Mouse (Mus musculus): ENCODE results near the gene Gjc3. TPM values are rescaled to one million over a fixed set of nuclear protein-coding genes. Genes with fewer than 3 reads are reported as not detected.

Gjc3 gene
- polyA plus RNA-seq (2012; fragmentation: generic; extraction: Trizol): not detected

DNA sequence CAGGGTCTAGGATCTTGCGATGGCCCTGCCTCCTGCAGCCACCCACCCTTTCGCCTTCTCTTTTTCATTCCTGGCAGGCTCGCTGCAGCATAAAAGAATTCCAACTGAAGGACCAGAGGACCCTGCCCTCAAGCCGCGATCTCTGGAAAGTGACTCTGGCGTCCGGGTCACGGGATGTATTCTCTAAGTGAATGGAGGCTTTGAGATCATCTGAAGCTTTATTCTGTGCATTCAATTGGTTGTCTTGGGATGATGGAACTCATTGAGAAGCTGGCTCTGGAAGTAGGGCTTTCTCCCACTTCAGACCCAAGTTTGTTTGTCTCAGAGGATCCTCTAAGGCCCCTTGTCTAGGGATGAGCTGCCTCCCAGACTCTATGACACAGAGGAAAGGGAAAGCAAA, at the start of gene Gjc3:
Gene Gjc3, minus strand, starts transcription at position 154 of the 400 bp plus-strand sequence.
- Histone ChIP-seq H3K27me3 (ENCODE audit: control insufficient read depth, insufficient read depth, insufficient read length) (no peaks in the 10 kb centered on the region), H3K4me3 (no peak within 1 kb of the TSS), H3K36me3 (ENCODE audit: control insufficient read depth, insufficient read depth) (no peaks in the 10 kb centered on the region), H3ac (ENCODE audit: control insufficient read depth, insufficient read length) (no peak within 1 kb of the TSS), H3K4me2 (ENCODE audit: low read depth) (no peak within 1 kb of the TSS), H3K79me2 (ENCODE audit: control insufficient read depth, insufficient read depth) (no peaks in the 10 kb centered on the region)
- TF ChIP-seq POLR2A (IDR thresholded peaks at IDR 0.05; ENCODE audit: insufficient read length, low read depth) (no peak), MAX (IDR thresholded peaks at IDR 0.05; ENCODE audit: low read depth) (no peak), TCF12 (IDR thresholded peaks at IDR 0.05; ENCODE audit: insufficient read depth, poor library complexity, severe bottlenecking) (no peak), MYOD1 (IDR thresholded peaks at IDR 0.05; ENCODE audit: control insufficient read depth in 1 of 3, insufficient read length in 2 of 3, low read depth in 2 of 3) (no peak), MYOG (IDR thresholded peaks at IDR 0.05; ENCODE audit: control insufficient read depth in 1 of 3, insufficient read depth in 1 of 3, insufficient read length in 2 of 3, low read depth in 2 of 3) (no peak), REST (IDR thresholded peaks at IDR 0.05; ENCODE audit: insufficient read depth, insufficient read length) (no peak), SRF (IDR thresholded peaks at IDR 0.05; ENCODE audit: control insufficient read depth, insufficient read length, low read depth) (no peak), USF1 (IDR thresholded peaks at IDR 0.05; ENCODE audit: low read depth) (no peak), E2F4 (IDR thresholded peaks at IDR 0.05; ENCODE audit: insufficient read depth) (no peak), POLR2AphosphoS2 (IDR thresholded peaks at IDR 0.05; ENCODE audit: insufficient read length, low read depth) (no peak), CEBPB (IDR thresholded peaks at IDR 0.05; ENCODE audit: insufficient read depth, poor library complexity, severe bottlenecking) (no peak), TCF3 (IDR thresholded peaks at IDR 0.05; ENCODE audit: insufficient read length, low read depth) (no peak)

DNA sequence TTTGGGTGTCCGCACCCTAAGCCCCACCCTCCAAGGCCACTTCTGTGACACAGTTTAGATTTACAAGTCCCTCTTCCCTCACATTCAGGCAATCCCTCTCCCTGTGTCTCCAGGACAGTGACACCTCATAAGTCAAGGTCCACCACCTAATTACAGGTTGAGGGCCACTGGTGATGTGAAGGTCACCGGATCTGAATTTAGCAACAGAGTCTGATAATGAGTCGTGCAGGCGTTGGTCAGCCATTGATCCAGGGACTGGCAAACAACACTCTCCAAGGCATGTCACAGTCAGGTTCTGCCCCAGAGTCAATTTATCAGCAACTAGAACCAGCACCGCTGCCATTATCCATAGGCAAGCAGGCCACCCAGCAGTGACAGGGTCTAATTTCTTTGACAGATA, 49.5 kb upstream of the Gjc3 start:
- H3ac ChIP-seq (ENCODE audit: control insufficient read depth, insufficient read length): no peak overlapping the region
- H3K79me2 ChIP-seq (ENCODE audit: control insufficient read depth, insufficient read depth): no peaks in the 10 kb centered on the region
- no peaks in the 10 kb centered on the region for H3K36me3 ChIP-seq (ENCODE audit: control insufficient read depth, insufficient read depth)
- TF ChIP-seq MYOD1 (IDR thresholded peaks at IDR 0.05; ENCODE audit: control insufficient read depth in 1 of 3, insufficient read length in 2 of 3, low read depth in 2 of 3) (no peak), CEBPB (IDR thresholded peaks at IDR 0.05; ENCODE audit: insufficient read depth, poor library complexity, severe bottlenecking) (no peak)
- no peak overlapping the region for H3K4me3 ChIP-seq
- no peak overlapping the region for H3K4me2 ChIP-seq (ENCODE audit: low read depth)
- no peaks in the 10 kb centered on the region for H3K27me3 ChIP-seq (ENCODE audit: control insufficient read depth, insufficient read depth, insufficient read length)

- Histone ChIP-seq H3K27me3 (ENCODE audit: control insufficient read depth, insufficient read depth, insufficient read length) (no peaks in the 10 kb centered on the region), H3K36me3 (ENCODE audit: control insufficient read depth, insufficient read depth) (no peaks in the 10 kb centered on the region), H3K79me2 (ENCODE audit: control insufficient read depth, insufficient read depth) (no peaks in the 10 kb centered on the region), H3K4me2 (ENCODE audit: low read depth) (no peak overlapping the region), H3K4me3 (no peak overlapping the region), H3ac (ENCODE audit: control insufficient read depth, insufficient read length) (no peak overlapping the region)
- TF ChIP-seq USF1 (IDR thresholded peaks at IDR 0.05; ENCODE audit: low read depth) (no peak), MYOD1 (IDR thresholded peaks at IDR 0.05; ENCODE audit: control insufficient read depth in 1 of 3, insufficient read length in 2 of 3, low read depth in 2 of 3) (no peak), MAX (IDR thresholded peaks at IDR 0.05; ENCODE audit: low read depth) (no peak), E2F4 (IDR thresholded peaks at IDR 0.05; ENCODE audit: insufficient read depth) (no peak), TCF3 (IDR thresholded peaks at IDR 0.05; ENCODE audit: insufficient read length, low read depth) (no peak), POLR2AphosphoS2 (IDR thresholded peaks at IDR 0.05; ENCODE audit: insufficient read length, low read depth) (no peak), POLR2A (IDR thresholded peaks at IDR 0.05; ENCODE audit: insufficient read length, low read depth) (no peak), MYOG (IDR thresholded peaks at IDR 0.05; ENCODE audit: control insufficient read depth in 1 of 3, insufficient read depth in 1 of 3, insufficient read length in 2 of 3, low read depth in 2 of 3) (no peak), CEBPB (IDR thresholded peaks at IDR 0.05; ENCODE audit: insufficient read depth, poor library complexity, severe bottlenecking) (no peak), REST (IDR thresholded peaks at IDR 0.05; ENCODE audit: insufficient read depth, insufficient read length) (no peak), TCF12 (IDR thresholded peaks at IDR 0.05; ENCODE audit: insufficient read depth, poor library complexity, severe bottlenecking) (no peak), SRF (IDR thresholded peaks at IDR 0.05; ENCODE audit: control insufficient read depth, insufficient read length, low read depth) (no peak)
Observed at GRCm38 (mm10) chr5:138009437-138009836, 46.5 kb upstream of the Gjc3 start.

GRCm38 (mm10) chr5:137986351-137986750, 23.5 kb upstream of the Gjc3 start:
- TF ChIP-seq CEBPB (IDR thresholded peaks at IDR 0.05; ENCODE audit: insufficient read depth, poor library complexity, severe bottlenecking) (no peak), E2F4 (IDR thresholded peaks at IDR 0.05; ENCODE audit: insufficient read depth) (no peak), TCF12 (IDR thresholded peaks at IDR 0.05; ENCODE audit: insufficient read depth, poor library complexity, severe bottlenecking) (no peak), MYOG (IDR thresholded peaks at IDR 0.05; ENCODE audit: control insufficient read depth in 1 of 3, insufficient read depth in 1 of 3, insufficient read length in 2 of 3, low read depth in 2 of 3) (no peak), TCF3 (IDR thresholded peaks at IDR 0.05; ENCODE audit: insufficient read length, low read depth) (no peak), REST (IDR thresholded peaks at IDR 0.05; ENCODE audit: insufficient read depth, insufficient read length) (no peak), MYOD1 (IDR thresholded peaks at IDR 0.05; ENCODE audit: control insufficient read depth in 1 of 3, insufficient read length in 2 of 3, low read depth in 2 of 3) (no peak), MAX (IDR thresholded peaks at IDR 0.05; ENCODE audit: low read depth) (no peak), POLR2AphosphoS2 (IDR thresholded peaks at IDR 0.05; ENCODE audit: insufficient read length, low read depth) (no peak), SRF (IDR thresholded peaks at IDR 0.05; ENCODE audit: control insufficient read depth, insufficient read length, low read depth) (no peak), POLR2A (IDR thresholded peaks at IDR 0.05; ENCODE audit: insufficient read length, low read depth) (no peak), USF1 (IDR thresholded peaks at IDR 0.05; ENCODE audit: low read depth) (no peak)
- H3ac ChIP-seq (ENCODE audit: control insufficient read depth, insufficient read length): no peak overlapping the region
- no peak overlapping the region for H3K4me3 ChIP-seq
- H3K27me3 ChIP-seq (ENCODE audit: control insufficient read depth, insufficient read depth, insufficient read length): no peaks in the 10 kb centered on the region
- H3K79me2 ChIP-seq (ENCODE audit: control insufficient read depth, insufficient read depth): no peaks in the 10 kb centered on the region
- H3K36me3 ChIP-seq (ENCODE audit: control insufficient read depth, insufficient read depth): no peaks in the 10 kb centered on the region
- no peak overlapping the region for H3K4me2 ChIP-seq (ENCODE audit: low read depth)

- Histone ChIP-seq H3ac (ENCODE audit: control insufficient read depth, insufficient read length) (no peak within 1 kb of the TSS), H3K79me2 (ENCODE audit: control insufficient read depth, insufficient read depth) (no peaks in the 10 kb centered on the region), H3K27me3 (ENCODE audit: control insufficient read depth, insufficient read depth, insufficient read length) (no peaks in the 10 kb centered on the region), H3K36me3 (ENCODE audit: control insufficient read depth, insufficient read depth) (no peaks in the 10 kb centered on the region), H3K4me2 (ENCODE audit: low read depth) (no peak within 1 kb of the TSS), H3K4me3 (no peak within 1 kb of the TSS)
- no peak for TF ChIP-seq POLR2A (IDR thresholded peaks at IDR 0.05; ENCODE audit: insufficient read length, low read depth)
- TF ChIP-seq CEBPB (IDR thresholded peaks at IDR 0.05; ENCODE audit: insufficient read depth, poor library complexity, severe bottlenecking): no peak
- no peak for TF ChIP-seq E2F4 (IDR thresholded peaks at IDR 0.05; ENCODE audit: insufficient read depth)
- no peak for TF ChIP-seq TCF12 (IDR thresholded peaks at IDR 0.05; ENCODE audit: insufficient read depth, poor library complexity, severe bottlenecking)
- no peak for TF ChIP-seq POLR2AphosphoS2 (IDR thresholded peaks at IDR 0.05; ENCODE audit: insufficient read length, low read depth)
- no peak for TF ChIP-seq TCF3 (IDR thresholded peaks at IDR 0.05; ENCODE audit: insufficient read length, low read depth)
- no peak for TF ChIP-seq MAX (IDR thresholded peaks at IDR 0.05; ENCODE audit: low read depth)
Observed at GRCm38 (mm10) chr5:137981300-137981699, 18.4 kb upstream of the Gjc3 start, which contains the start of gene Azgp1. Gene Azgp1 (plus strand): TSS chr5:137981520.

All from myocyte (in vitro differentiated cells).